Mouse (Mus musculus) NIH3T3 (cell line): ENCODE measurements at regions not wholly inside any gene's neighbourhood (a gene's known extent, or its start where the extent isn't known, plus 50 kb on each side); places are given as distances from the start of the nearest gene placed in this dataset.
A peak's percentile ranks its signal among the peaks of the same experiment; 100 is the strongest.

Experiments
- DNase-seq: peaks from one replicate; pipeline ENCODE4 v3.0.0-alpha.2; 2012; ENCODE audit warnings: low read depth

DNA sequence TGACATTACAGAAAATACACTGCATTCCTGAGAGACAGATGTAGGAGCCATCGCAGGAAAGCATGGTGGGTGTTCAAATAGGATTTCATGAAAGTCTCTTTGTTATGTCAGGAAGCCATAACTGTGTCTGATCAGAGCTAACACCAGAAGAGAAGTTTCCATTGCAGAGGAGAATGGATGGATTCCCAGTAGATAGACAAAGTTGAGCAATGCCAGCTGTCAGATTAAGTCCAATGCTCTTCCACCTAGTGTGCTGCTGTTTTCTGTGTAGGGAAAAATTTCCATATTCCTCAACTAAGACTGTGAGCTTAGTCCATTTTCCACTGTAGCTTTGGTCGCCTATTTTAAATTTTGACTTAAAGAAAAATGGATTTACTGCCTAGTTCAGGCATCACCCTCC lies 262.0 kb upstream of the Camk1g start:
- DNase-seq: no peak

DNA sequence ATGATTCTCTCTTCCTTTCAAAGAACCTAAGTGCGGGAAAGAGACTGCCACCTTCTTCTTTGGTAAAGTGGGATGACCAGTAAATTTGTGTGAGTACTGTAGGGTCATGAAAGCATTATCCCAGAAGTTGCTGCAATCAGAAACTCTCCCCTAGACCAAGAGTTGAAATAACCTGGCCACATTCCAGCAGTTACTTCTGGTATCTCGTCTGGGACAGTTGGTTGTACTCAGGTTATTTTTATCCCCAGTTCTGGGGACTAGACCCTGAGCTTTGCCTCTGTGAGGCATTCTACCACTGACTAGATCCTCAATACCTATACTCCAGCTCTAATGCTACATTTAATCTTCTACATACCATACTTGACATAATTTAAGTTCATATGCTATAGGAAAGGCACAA lies 259.8 kb upstream of the Camk1g start:
- DNase-seq: no peak

DNA sequence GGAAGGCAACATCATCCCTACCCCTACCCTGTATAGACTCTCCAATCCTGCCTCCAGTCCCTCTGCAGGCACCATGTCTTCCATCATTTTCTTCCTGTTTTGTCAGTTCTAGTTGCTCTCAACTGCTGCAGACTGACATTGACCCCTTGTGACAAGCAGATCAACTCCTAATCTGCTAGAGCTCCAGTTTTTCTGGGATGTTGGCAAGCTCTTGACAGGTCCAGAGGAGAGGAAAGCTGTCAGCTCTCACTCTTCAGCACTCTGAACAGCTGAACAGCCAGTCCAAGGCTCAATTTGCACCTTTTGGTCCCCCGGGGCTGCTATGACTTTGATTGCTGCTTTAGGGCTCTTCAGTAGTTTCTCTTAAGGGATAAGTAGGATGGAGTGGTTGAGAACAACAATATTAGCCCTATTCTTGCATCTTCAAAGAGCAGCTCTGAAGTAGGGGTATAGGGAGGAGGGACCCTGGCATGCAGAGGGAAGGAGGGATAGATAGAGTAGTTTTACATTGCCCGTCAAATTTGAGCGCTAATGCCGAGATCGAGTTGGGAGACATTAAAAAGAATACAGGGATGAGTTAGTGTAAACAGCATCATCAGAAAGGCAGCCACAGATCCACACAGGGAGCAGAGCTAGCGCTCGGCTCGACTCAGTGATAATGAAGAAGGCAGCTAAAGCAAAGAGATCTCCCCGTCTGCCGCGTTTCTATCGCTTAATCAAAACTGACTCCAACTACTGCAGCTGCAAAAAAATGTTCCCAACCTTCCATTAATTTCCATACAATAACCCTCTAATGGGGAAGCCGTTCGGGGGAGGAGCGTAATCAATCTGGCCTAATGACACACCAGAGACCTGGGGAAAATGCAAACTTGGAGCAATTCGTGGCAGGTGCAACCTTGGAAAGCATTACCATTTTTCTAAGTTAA lies 257.1 kb upstream of the Camk1g start:
- DNase-seq: no peak

DNA sequence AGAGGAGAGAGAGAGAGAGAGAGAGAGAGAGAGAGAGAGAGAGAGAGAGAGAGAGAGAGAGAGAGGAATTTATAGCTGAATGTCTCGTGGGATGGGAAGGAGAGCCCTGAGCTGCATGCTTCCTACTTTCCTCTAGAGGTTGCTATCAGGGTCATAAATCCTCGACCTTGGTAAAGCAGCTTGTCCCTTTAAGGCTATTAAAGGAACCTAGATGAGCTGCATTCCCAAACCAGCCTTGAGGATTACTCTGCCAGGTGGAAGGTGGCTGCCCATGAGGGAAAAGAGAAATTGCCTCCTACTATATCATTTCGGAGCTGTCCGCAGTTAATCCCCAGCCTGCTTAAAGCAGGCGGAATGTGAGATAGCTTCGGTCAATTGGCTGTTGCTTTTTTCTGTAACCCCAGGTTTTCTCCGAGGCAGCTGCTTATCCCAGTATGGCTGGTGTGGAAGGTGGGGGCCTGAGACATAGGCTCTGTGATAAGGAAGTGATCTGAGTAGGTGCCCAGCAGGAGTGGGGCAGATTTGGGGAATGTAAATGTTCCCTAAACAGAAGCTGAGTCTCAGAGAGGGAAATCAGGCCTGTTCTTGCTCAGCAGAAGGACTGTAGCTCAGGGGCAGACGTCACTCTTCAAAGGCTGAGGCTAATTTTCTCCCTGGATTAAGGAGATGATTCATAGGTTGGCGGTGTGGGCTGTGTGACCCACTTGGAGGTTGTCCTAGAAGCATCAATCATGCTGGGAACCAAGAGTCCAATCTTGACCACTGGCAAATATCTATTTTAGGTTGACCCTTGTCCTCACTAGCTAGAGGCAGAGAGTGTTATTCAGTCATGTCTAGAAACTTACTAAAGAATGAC lies 255.2 kb upstream of the Camk1g start:
- peak; percentile 86 for DNase-seq

- no peak for DNase-seq
Measured at GRCm38 (mm10) chr1:193623571-193623970, 253.5 kb upstream of the Camk1g start.

DNA sequence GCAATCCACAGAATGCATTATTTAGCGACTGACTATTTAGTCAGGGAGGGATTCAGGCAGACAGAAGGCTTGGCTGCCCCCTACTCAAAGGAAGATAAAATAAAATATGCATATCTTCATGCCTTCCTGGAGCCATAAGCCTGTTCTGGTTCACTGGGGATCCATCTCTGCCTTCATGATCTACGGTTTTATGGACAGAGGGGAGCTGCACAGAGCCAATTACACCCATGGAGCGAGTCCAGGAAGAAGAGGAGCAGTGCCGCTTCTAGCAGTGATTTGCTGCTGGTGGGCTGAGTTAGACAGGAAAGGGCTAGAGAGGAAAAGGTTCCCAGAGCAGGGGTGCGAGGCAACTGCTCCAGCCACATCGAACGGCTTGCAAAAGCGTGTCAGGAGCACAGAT lies 248.2 kb upstream of the Camk1g start:
- no peak for DNase-seq

DNA sequence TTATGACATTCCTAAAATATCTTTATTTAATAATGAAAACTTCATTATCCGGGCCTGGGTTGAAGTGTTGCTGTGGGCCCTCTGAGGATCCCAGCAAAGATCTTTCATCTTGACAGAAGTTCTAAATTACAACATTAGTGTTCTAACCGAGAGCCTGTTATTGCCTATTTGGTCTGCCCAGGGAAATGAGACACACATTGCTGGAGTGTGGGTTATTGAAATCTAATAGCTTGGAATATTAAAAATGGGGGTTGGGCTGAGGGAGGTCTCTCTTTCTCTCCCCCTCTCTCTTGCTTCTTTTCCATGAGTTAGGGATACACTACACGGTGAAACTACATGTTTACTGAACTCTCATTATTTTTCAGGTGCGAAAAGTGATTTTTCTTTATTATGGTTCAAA lies 240.4 kb upstream of the Camk1g start:
- no peak for DNase-seq

DNA sequence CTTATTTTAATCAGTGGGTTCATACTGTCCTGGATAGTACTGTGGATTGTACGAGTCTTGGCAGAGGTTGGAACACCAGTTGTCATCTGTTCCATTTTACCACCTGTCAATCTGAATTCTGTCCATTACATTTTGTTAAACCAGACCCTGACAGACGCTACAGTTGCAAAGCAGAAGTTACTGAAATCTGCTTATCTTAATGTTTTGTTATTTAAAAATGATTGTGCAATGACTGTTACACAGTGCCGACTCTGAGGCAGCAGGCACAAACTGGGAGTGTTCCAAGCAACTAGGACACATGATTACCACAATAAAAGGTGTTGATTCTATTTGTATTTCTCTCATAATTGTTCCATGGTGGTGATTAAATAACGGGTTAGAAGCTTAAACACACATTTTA lies 229.8 kb upstream of the Camk1g start:
- DNase-seq: peak; percentile 38

- no peak for DNase-seq
Measured at GRCm38 (mm10) chr1:193599163-193599562, 229.1 kb upstream of the Camk1g start.

DNA sequence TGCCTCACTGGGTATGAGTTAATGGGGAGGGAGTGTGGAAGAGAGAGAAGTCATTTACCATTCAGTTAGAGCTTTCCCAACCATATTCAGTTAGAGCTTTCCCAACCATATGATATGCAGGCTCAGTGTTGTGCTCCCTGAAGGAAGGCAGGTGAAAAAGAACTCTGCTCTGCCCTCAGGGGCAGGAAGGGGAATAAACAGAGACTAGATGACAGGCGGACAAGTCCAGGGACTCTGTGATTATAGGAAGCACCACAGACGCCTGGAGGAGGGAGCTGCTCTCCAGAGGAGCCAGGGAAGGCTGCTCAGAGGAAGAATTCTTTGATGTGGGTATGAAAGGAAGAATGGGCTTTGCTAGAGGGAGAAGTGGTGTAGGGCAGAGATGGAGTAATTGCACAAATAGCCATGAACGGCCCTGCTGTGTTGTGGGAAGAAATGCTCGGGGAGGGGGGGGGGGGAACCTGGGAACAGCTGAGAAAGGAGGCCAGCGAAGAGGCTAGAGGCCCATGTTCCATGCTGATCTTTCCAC lies 220.3 kb upstream of the Camk1g start:
- DNase-seq: no peak

DNA sequence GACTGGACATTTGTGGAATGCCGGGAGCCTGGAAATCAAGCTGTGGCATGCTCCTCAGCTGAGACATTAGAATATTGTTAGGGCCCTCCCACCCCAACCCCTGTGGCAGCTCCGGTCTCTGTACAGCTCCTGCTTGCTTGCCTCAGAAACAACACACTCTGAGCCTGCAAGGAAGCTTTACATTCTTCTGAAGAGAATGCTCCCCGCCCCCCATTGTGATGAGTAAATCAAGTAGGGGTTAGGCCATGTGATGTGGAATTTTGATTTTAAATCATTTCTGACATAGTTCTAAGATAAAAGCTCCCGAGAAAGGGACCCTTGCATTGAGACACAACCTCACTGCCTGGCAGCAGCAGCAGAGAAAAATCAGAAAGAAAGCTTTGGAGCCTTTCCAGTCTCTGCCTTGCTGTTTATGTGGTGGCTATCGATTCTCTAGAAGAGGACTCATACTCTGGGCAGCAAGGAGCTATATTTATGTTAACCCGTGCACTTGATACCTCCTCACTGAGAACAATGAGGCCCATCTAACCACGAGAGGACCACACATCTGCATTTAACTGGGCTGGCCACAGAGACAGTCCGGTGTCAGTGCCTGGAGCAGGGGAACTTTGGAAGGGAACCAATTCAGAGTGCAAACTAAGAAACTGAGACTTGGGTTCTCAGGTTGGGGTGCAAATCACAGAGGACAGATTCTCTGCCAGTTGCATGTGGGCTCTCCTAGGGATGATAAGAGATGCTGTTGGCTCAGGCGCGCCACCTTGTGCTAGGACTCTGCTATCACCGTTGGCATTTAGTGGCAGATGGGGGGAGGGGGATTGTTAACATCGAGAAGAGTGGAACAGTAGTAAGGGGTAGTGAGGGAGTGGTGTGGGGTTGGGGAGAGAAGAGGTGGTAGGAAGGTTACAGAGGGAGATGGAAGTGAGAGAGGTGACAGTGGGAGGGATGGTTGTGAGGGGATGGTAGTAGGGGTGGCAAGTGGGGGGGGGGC lies 218.7 kb upstream of the Camk1g start:
- DNase-seq: peak; percentile 83

- DNase-seq: no peak
Measured at GRCm38 (mm10) chr1:193587317-193587716, 217.2 kb upstream of the Camk1g start.

DNA sequence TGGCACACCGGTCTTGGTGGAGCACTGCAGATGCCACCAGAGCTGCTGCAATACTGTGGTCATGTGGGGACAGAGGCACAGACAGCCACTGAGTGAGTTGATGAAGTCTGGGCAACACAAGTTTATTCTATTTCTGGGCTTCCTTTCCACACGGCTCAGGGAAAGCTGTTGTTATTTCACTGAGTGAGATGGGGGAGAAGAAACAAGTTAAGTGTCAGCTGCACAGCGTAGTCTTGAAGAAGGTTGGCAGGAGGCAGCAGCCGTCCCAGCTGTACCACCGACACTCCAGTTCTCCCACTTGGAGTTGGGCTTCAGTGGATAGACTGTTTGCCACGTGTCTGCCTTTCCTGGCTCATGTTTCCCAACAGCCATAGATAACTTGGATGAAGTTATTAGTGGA lies 216.8 kb upstream of the Camk1g start:
- DNase-seq: no peak

DNA sequence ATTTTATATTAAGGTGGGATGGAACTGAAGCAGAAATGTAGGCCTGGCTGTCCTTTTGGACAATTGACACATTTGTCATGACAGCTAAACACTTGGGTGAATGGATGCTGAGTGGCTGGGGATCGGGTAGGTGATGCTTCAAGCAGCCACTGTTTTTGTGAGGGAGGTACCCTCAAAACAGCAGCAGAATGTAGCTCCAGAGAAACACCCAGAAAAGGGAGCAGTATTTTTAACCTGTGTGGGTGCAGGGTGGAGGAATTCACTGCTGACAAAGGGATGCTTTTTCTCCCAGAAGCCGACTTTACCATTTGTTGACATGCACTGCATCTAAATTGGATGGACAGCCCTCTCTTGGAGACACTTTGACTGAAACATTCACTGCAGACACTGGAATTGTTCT lies 213.7 kb upstream of the Camk1g start:
- DNase-seq: no peak

- DNase-seq: no peak
Measured at GRCm38 (mm10) chr1:193580393-193580792, 210.3 kb upstream of the Camk1g start.

- DNase-seq: no peak
Measured at GRCm38 (mm10) chr1:193579671-193580070, 209.6 kb upstream of the Camk1g start.

DNA sequence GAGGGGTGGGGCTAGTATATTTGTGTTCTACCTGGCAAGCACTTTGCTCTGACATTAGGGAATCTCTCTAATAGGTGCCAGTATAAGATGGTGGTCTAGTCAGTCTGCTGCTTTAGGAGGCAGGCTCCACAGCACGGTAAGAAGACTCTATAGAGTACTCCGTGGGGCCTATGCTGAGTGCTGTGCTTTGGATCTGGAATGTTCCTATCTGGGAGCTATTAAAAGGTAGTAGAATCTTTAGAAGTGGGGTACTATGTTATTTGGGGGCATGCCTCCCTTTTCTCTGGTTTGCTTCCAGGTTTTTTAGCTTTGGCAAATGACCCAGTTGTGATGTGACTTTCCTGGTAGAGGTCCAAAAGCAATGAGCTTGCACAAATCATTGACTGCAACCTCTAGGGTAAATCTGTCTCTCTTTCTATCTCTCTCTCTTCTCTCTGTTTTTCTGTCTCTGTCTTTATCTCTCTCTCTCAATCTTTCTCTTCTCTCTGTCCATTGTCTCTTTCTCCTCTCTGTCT lies 208.6 kb upstream of the Camk1g start:
- peak; percentile 54 for DNase-seq

GRCm38 (mm10) chr1:193577821-193578220 lies 207.7 kb upstream of the Camk1g start:
- peak; percentile 44 for DNase-seq

GRCm38 (mm10) chr1:193575986-193576713 lies 206.1 kb upstream of the Camk1g start:
- peak; percentile 86 for DNase-seq

DNA sequence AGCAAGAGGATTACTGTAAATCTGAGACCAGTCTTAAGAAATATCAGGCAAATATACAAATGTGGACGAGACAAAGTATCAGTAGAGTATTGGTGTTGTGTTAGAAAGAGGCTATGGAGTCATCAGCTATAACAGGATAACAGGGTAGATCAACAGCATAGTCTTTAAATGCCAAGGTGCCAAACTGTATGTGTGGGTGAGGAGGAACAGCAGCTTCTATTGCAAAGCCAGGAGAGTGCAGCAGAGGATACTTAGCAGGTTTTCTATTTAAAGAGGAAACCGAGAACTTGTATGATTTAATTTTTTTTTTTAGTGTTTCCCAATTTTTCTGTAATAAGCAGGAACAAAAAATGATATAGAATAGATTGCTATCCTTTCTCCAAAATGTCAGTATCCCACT lies 202.7 kb upstream of the Camk1g start:
- DNase-seq: no peak

DNA sequence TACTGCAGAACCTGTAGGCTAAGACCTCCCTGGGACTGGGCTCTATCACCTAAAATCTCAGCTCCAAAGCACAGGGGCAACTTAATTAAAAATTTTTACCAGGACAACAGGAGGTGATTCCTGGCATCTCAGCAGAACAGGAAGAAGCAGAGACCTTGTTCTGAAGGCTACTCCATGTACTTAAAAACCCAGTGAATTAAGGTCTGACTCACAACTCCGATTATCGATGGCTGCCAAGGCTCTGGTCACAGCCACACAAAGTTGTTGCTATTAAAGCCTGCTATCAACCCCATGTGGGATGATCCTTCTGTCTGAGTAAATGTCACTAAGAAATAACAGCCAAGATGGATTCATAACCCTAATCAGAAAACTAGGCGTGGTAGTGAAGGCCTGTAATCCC lies 202.3 kb upstream of the Camk1g start:
- peak; percentile 50 for DNase-seq
